Mouse (Mus musculus) hindbrain, embryonic 14.5 days (tissue): Measurements from ENCODE around the gene Fhod1. TPM values are rescaled to one million over a fixed set of nuclear protein-coding genes. Genes with fewer than 3 reads are reported as not detected.

Experiments
- ATAC-seq: fragments of 200-750 bp; cut with Nextera tagmentation; 2 replicates; pipeline ENCODE4 v1.8.0; 2017; ENCODE audit warnings: moderate number of reproducible peaks, mild to moderate bottlenecking, moderate TSS enrichment, moderate library complexity; ENCODE audit not compliant: low FRiP score
- DNase-seq: peaks from one replicate; pipeline ENCODE4 v3.0.0-alpha.2; 2015; ENCODE audit warnings: low spot score
- H3K27ac ChIP-seq: fragments of 300-500 bp; sonication (generic); 2 replicates; pipeline ENCODE4 v1.5.1; 2014; ENCODE audit warnings: mild to moderate bottlenecking, moderate library complexity
- H3K27me3 ChIP-seq: fragments of 300-500 bp; sonication (generic); 2 replicates; pipeline ENCODE4 v1.6.1; 2014; ENCODE audit warnings: mild to moderate bottlenecking, low read length, mixed read lengths; ENCODE audit not compliant: control insufficient read depth, insufficient read depth
- H3K36me3 ChIP-seq: fragments of 300-500 bp; sonication (generic); replicated peaks from 2 replicates; pipeline ENCODE4 v1.6.1; 2014; ENCODE audit not compliant: control insufficient read depth, insufficient read depth
- H3K4me1 ChIP-seq: fragments of 300-500 bp; sonication (generic); replicated peaks from 2 replicates; pipeline ENCODE4 v1.6.1; 2014; ENCODE audit warnings: antibody characterized with exemption, low read length, mixed read lengths; ENCODE audit not compliant: control insufficient read depth, insufficient read depth
- H3K4me2 ChIP-seq: fragments of 300-500 bp; sonication (generic); replicated peaks from 2 replicates; pipeline ENCODE4 v1.6.1; 2014; ENCODE audit warnings: mild to moderate bottlenecking, moderate library complexity
- H3K4me3 ChIP-seq: fragments of 300-500 bp; sonication (generic); replicated peaks from 2 replicates; pipeline ENCODE4 v1.5.1; 2014; ENCODE audit warnings: mild to moderate bottlenecking, low read length
- H3K9ac ChIP-seq: fragments of 300-500 bp; sonication (generic); 2 replicates; pipeline ENCODE4 v1.6.1; 2014
- H3K9me3 ChIP-seq: fragments of 300-500 bp; sonication (generic); 2 replicates; pipeline ENCODE4 v1.6.1; 2016; ENCODE audit warnings: low read length; ENCODE audit not compliant: control insufficient read depth
- WGBS: fragments of 180-500 bp; shearing (Covaris S2); extraction: QIAGEN DNeasy Blood & Tissue Kit; methylation state at CpG from one replicate; pipeline ENCODE4 v1.1.7; 2014; 5-methylcytosine and 5-hydroxymethylcytosine counted together
- polyA plus RNA-seq: library from polyadenylated mRNA; unstranded; fragments of >200 nt; fragmentation: Nextera tagmentation; extraction: Ambion mirVana; gene quantifications from 2 replicates; pipeline ENCODE4 v1.2.1, GENCODE M21; 2014

Gene Fhod1
- polyA plus RNA-seq, 1 experiment from 2014 or later, result 0.58 TPM

- Histone ChIP-seq H3K4me3 (no peak overlapping the region), H3K9me3 (no peaks in the 10 kb centered on the region), H3K4me2 (no peak overlapping the region), H3K27ac (peak overlapping the region; percentile 16; the same call in 1 of the 2 replicates), H3K36me3 (peaks cover 87% of the 10 kb centered on the region), H3K9ac (no peak overlapping the region), H3K4me1 (peaks cover 10% of the 10 kb centered on the region), H3K27me3 (no peaks in the 10 kb centered on the region)
- ATAC-seq (no peak; the same call in 1 of the 2 replicates), DNase-seq (no peak)
- 68% methylated on average over 9 of the region's 9 CpGs for WGBS
These were observed 43.2 kb downstream of the Fhod1 start for GRCm38 (mm10) chr8:105304325-105305210.

GRCm38 (mm10) chr8:105303874-105304273 is 43.9 kb downstream of the Fhod1 start:
- no peak overlapping the region for H3K27ac ChIP-seq
- H3K4me2 ChIP-seq, result no peak overlapping the region
- 84% methylated on average over 9 of the region's 9 CpGs for WGBS
- no peak overlapping the region for H3K4me3 ChIP-seq
- H3K9ac ChIP-seq, result no peak overlapping the region
- no peaks in the 10 kb centered on the region for H3K9me3 ChIP-seq
- peaks cover 82% of the 10 kb centered on the region for H3K36me3 ChIP-seq
- H3K27me3 ChIP-seq, result no peaks in the 10 kb centered on the region
- peaks cover 13% of the 10 kb centered on the region for H3K4me1 ChIP-seq
- ATAC-seq, result no peak
- DNase-seq, result no peak

GRCm38 (mm10) chr8:105303396-105303795 is 44.4 kb downstream of the Fhod1 start:
- Histone ChIP-seq H3K9ac (no peak overlapping the region), H3K36me3 (peaks cover 77% of the 10 kb centered on the region), H3K4me2 (no peak overlapping the region), H3K27me3 (no peaks in the 10 kb centered on the region), H3K4me3 (no peak overlapping the region), H3K9me3 (no peaks in the 10 kb centered on the region), H3K4me1 (peaks cover 18% of the 10 kb centered on the region), H3K27ac (no peak overlapping the region)
- 87% methylated on average over 8 of the region's 8 CpGs for WGBS
- DNase-seq (no peak), ATAC-seq (no peak)

GRCm38 (mm10) chr8:105299962-105300361 is 47.8 kb downstream of the Fhod1 start:
- ATAC-seq (no peak), DNase-seq (no peak)
- Histone ChIP-seq H3K4me1 (peaks cover 17% of the 10 kb centered on the region), H3K36me3 (peaks cover 56% of the 10 kb centered on the region), H3K27ac (no peak overlapping the region), H3K9me3 (no peaks in the 10 kb centered on the region), H3K4me3 (no peak overlapping the region), H3K27me3 (no peaks in the 10 kb centered on the region), H3K9ac (no peak overlapping the region), H3K4me2 (no peak overlapping the region)
- WGBS, result 96% methylated on average over 8 of the region's 8 CpGs

GRCm38 (mm10) chr8:105298351-105299252 is 49.2 kb downstream of the Fhod1 start:
- Histone ChIP-seq H3K4me2 (peak overlapping the region; percentile 86), H3K27me3 (no peaks in the 10 kb centered on the region), H3K9ac (peak overlapping the region; percentile 91), H3K4me3 (peak overlapping the region; percentile 91), H3K36me3 (peaks cover 42% of the 10 kb centered on the region), H3K9me3 (no peaks in the 10 kb centered on the region), H3K27ac (no peak overlapping the region), H3K4me1 (peaks cover 17% of the 10 kb centered on the region)
- 65% methylated on average over 18 of the region's 18 CpGs for WGBS
- no peak for ATAC-seq
- no peak for DNase-seq

- Histone ChIP-seq H3K4me1 (peaks cover 17% of the 10 kb centered on the region), H3K27ac (peak within 1 kb of the TSS; percentile 56; the same call in 1 of the 2 replicates), H3K9me3 (no peaks in the 10 kb centered on the region), H3K4me3 (peak within 1 kb of the TSS; percentile 91), H3K4me2 (peak within 1 kb of the TSS; percentile 86), H3K36me3 (peaks cover 33% of the 10 kb centered on the region), H3K9ac (peak within 1 kb of the TSS; percentile 91), H3K27me3 (no peaks in the 10 kb centered on the region)
- WGBS, result under 1% methylated on average over 54 of the region's 58 CpGs
- peak; percentile 90 for ATAC-seq
- peak; percentile 91 for DNase-seq
These were observed 50.1 kb downstream of the Fhod1 start, which contains the start of gene E2f4 for GRCm38 (mm10) chr8:105297511-105298192. E2f4 (plus strand) TSS chr8:105297663.

- Histone ChIP-seq H3K9ac (peak within 1 kb of the TSS; percentile 91), H3K36me3 (peaks cover 17% of the 10 kb centered on the region), H3K27ac (0 out of 2 replicates have a peak within 1 kb of the TSS, but pooled peaks have one; percentile 20), H3K4me3 (peak within 1 kb of the TSS; percentile 3; the same call in 1 of the 2 replicates), H3K27me3 (no peaks in the 10 kb centered on the region), H3K4me2 (peak within 1 kb of the TSS; percentile 86), H3K9me3 (no peaks in the 10 kb centered on the region), H3K4me1 (peaks cover 19% of the 10 kb centered on the region)
- ATAC-seq, result no peak
- no peak for DNase-seq
- 68% methylated on average over 11 of the region's 11 CpGs for WGBS
These were observed 51.7 kb downstream of the Fhod1 start, which contains the start of gene Exoc3l for GRCm38 (mm10) chr8:105295895-105296573. Exoc3l (minus strand) TSS chr8:105296101.

- no peaks in the 10 kb centered on the region for H3K9me3 ChIP-seq
- peaks cover 27% of the 10 kb centered on the region for H3K4me1 ChIP-seq
- H3K27me3 ChIP-seq, result 0 out of 2 replicates have a peak, but pooled peaks cover 6% of the 10 kb centered on the region
- ATAC-seq (no peak), DNase-seq (no peak)
- 70% methylated on average over 11 of the region's 11 CpGs for WGBS
- peak overlapping the region; percentile 3; the same call in 1 of the 2 replicates for H3K4me3 ChIP-seq
- H3K36me3 ChIP-seq, result peaks cover 9% of the 10 kb centered on the region
- H3K9ac ChIP-seq, result peak overlapping the region; percentile 6; the same call in 1 of the 2 replicates
- H3K4me2 ChIP-seq, result no peak overlapping the region
- H3K27ac ChIP-seq, result 0 out of 2 replicates have a peak overlapping the region, but pooled peaks have one; percentile 20
These were observed 52.5 kb downstream of the Fhod1 start for GRCm38 (mm10) chr8:105295256-105295655.
